Mouse (Mus musculus) neural tube, postnatal 0 days (tissue): ENCODE results near the gene Olfr178. TPM values are rescaled to one million over a fixed set of nuclear protein-coding genes. Genes with fewer than 3 reads are reported as not detected.

Experiments used
- polyA plus RNA-seq: library from polyadenylated mRNA; unstranded; fragments of >200 nt; fragmentation: Nextera tagmentation; extraction: Ambion mirVana; gene quantifications from 2 replicates; pipeline ENCODE4 v1.2.1, GENCODE M21; 2015

Olfr178 gene
- polyA plus RNA-seq: not detected in 2 replicates

DNA sequence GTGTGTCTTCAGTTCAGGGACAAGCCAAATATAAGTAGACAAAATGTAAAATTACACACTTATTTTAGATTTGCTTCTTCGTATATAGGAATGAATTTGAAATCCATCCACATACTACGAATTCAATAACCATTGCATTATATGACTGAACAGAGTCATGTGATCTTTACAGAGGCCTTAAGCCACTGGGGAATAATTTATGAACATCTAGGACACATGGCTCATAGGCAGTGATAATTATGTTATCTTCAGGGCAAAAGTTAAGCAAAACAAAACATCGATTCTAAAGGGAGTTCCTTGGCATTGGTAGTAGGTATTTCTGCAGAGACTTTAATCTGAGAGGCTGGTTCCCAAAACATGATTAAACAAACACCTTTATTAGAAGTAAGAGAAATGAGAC is at the start of gene Olfr178:
TSS of gene Olfr178 (minus strand) at position 101 of the 400 bp plus-strand sequence.

DNA sequence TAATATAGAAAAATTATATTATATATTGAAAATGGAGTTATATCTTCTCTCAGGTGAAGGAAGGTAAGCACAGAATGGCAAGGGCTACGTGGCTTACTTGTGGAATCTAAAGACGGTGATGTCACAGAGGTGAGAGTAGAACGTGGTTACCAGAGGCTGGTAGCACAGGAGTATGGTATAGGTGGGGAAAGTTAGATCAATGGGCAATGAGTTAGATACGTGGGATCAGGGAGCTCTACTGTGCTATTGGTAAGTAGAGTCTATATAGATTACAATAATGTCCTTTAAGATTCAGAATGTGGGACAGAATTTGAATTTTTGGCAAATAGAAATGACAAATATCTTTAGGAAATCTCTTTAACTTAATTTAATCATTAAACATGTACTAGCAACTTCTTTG is 37.4 kb upstream of the Olfr178 start, which contains the start of gene Olfr180:
TSS of gene Olfr180 (minus strand) at position 101 of the 400 bp plus-strand sequence.

DNA sequence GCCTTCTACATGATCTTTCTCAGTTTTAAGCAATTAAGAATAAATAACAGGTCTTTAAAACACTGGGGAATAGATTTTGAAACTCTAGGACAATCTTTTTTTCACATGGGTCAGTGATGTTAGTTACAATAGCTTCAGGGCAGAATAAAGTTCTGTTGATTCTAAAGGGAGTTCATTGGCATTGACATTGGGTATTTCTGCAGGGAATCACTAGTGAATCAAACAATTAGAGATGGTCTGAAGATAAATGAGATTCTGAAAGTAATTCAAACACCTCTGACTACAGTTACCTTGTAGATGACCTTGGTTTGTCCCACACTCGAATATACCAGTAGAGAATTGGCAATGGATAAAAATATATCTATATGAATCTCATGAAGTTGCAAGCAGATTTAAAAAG is 36.8 kb upstream of the Olfr178 start, which contains the start of gene Olfr181:
TSS of gene Olfr181 (minus strand) at position 101 of the 400 bp plus-strand sequence.

DNA sequence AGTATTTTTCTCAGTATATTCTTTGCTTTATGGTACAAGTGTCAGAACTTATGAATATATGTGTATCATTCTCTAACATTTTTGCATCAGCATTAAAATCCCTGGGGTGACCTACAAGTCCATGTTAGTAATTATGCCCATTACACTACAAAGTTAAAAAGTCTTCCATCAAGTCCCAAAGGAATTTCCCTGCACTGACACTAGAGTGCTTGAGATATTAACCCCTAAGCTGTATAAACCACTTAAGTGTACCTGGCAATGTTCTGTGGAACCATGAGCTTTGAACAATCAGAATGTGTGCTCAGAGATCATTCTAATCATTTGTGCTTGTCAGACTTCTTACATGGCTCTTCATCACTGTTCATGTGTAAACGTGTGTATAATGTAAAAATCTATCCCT is 17.2 kb downstream of the Olfr178 start, which contains the start of gene Olfr177:
TSS of gene Olfr177 (minus strand) at position 101 of the 400 bp plus-strand sequence.

Other genes starting within 250 kb of the Olfr178 start
- gene Cpox, start 221.8 kb downstream of the Olfr178 start, polyA plus RNA-seq: 19.6 and 22.6 TPM in 2 replicates
- not detected in 2 replicates for gene Gpr15, start 173.0 kb downstream of the Olfr178 start, polyA plus RNA-seq
- 167 and 171 TPM in 2 replicates for gene Cldnd1, start 164.2 kb downstream of the Olfr178 start, polyA plus RNA-seq
- not detected in 2 replicates for gene Olfr172, start 128.9 kb downstream of the Olfr178 start, polyA plus RNA-seq
- gene Olfr173, start 91.8 kb downstream of the Olfr178 start, polyA plus RNA-seq: not detected in 2 replicates
- not detected in 2 replicates for gene Olfr175-ps1, start 65.3 kb downstream of the Olfr178 start, polyA plus RNA-seq
- gene Olfr177, start 17.3 kb downstream of the Olfr178 start, polyA plus RNA-seq: not detected in 2 replicates
- not detected in 2 replicates for gene Olfr181, start 36.7 kb upstream of the Olfr178 start, polyA plus RNA-seq
- gene Olfr180, start 37.3 kb upstream of the Olfr178 start, polyA plus RNA-seq: not detected in 2 replicates
- gene Olfr183, start 103.3 kb upstream of the Olfr178 start, polyA plus RNA-seq: not detected in 2 replicates
- not detected in 2 replicates for gene Olfr186, start 138.2 kb upstream of the Olfr178 start, polyA plus RNA-seq
- gene Olfr187, start 147.7 kb upstream of the Olfr178 start, polyA plus RNA-seq: not detected in 2 replicates
- gene Olfr190, start 185.9 kb upstream of the Olfr178 start, polyA plus RNA-seq: not detected in 2 replicates
- gene Olfr191, start 197.8 kb upstream of the Olfr178 start, polyA plus RNA-seq: not detected in 2 replicates
- gene Olfr193, start 219.8 kb upstream of the Olfr178 start, polyA plus RNA-seq: not detected in 2 replicates
- gene Olfr194, start 229.0 kb upstream of the Olfr178 start, polyA plus RNA-seq: not detected in 2 replicates